Mouse (Mus musculus): ENCODE measurements at regions not wholly inside any gene's neighbourhood (a gene's known extent, or its start where the extent isn't known, plus 50 kb on each side); places are given as distances from the start of the nearest gene placed in this dataset.

GRCm38 (mm10) chr9:83304925-83305324, 136.0 kb downstream of the Lca5 start:
- H3K27ac ChIP-seq (replicated peaks) = peak overlapping the region; percentile 41; the same call in 1 of the 2 replicates
- no peaks in the 10 kb centered on the region for H3K36me3 ChIP-seq
- no peak overlapping the region for H3K4me3 ChIP-seq (replicated peaks)
- no peaks in the 10 kb centered on the region for H3K27me3 ChIP-seq
- H3K9ac ChIP-seq = no peak overlapping the region
- 0 out of 2 replicates have a peak, but pooled peaks have one; percentile 32 for ATAC-seq (ENCODE audit: insufficient number of reproducible peaks, low FRiP score, low TSS enrichment, low read depth)
- 7% methylated on average over 7 of the region's 7 CpGs for WGBS
- peak overlapping the region; percentile 22; the same call in 1 of the 2 replicates for H3K4me2 ChIP-seq (replicated peaks)
- H3K4me1 ChIP-seq = peaks cover 33% of the 10 kb centered on the region
- H3K9me3 ChIP-seq (replicated peaks) = no peaks in the 10 kb centered on the region

- no peaks in the 10 kb centered on the region for H3K9me3 ChIP-seq (replicated peaks)
- H3K27me3 ChIP-seq = no peaks in the 10 kb centered on the region
- no peak overlapping the region for H3K9ac ChIP-seq
- no peak for ATAC-seq (ENCODE audit: insufficient number of reproducible peaks, low FRiP score, low TSS enrichment, low read depth)
- 58% methylated on average over 4 of the region's 4 CpGs for WGBS
- no peak overlapping the region for H3K4me2 ChIP-seq (replicated peaks)
- H3K36me3 ChIP-seq = no peaks in the 10 kb centered on the region
- H3K4me1 ChIP-seq = peaks cover 13% of the 10 kb centered on the region
- H3K27ac ChIP-seq (replicated peaks) = no peak overlapping the region
- H3K4me3 ChIP-seq (replicated peaks) = no peak overlapping the region
Observed at GRCm38 (mm10) chr9:83300500-83300899, 140.4 kb downstream of the Lca5 start.

GRCm38 (mm10) chr9:83300044-83300443, 140.9 kb downstream of the Lca5 start:
- WGBS = 75% methylated on average over 2 of the region's 2 CpGs
- Histone ChIP-seq H3K9ac (no peak overlapping the region), H3K27ac (replicated peaks) (no peak overlapping the region)

GRCm38 (mm10) chr9:83299623-83300022, 141.3 kb downstream of the Lca5 start:
- Histone ChIP-seq H3K36me3 (no peaks in the 10 kb centered on the region), H3K9me3 (replicated peaks) (no peaks in the 10 kb centered on the region), H3K27me3 (no peaks in the 10 kb centered on the region), H3K27ac (replicated peaks) (no peak overlapping the region), H3K9ac (no peak overlapping the region), H3K4me1 (peaks cover 4% of the 10 kb centered on the region), H3K4me2 (replicated peaks) (no peak overlapping the region), H3K4me3 (replicated peaks) (no peak overlapping the region)
- WGBS = 36% methylated on average over 2 of the region's 2 CpGs
- ATAC-seq (ENCODE audit: insufficient number of reproducible peaks, low FRiP score, low TSS enrichment, low read depth) = no peak

More at GRCm38 (mm10) chr9:83300044-83300443, 140.9 kb downstream of the Lca5 start:
- ATAC-seq (ENCODE audit: insufficient number of reproducible peaks, low FRiP score, low TSS enrichment, low read depth) = no peak
- Histone ChIP-seq H3K4me2 (replicated peaks) (no peak overlapping the region), H3K9me3 (replicated peaks) (no peaks in the 10 kb centered on the region), H3K4me3 (replicated peaks) (no peak overlapping the region), H3K4me1 (peaks cover 9% of the 10 kb centered on the region), H3K27me3 (no peaks in the 10 kb centered on the region), H3K36me3 (no peaks in the 10 kb centered on the region)

- Histone ChIP-seq H3K4me1 (no peaks in the 10 kb centered on the region), H3K4me2 (replicated peaks) (no peak overlapping the region), H3K4me3 (replicated peaks) (no peak overlapping the region), H3K27me3 (no peaks in the 10 kb centered on the region), H3K36me3 (no peaks in the 10 kb centered on the region), H3K9me3 (replicated peaks) (no peaks in the 10 kb centered on the region), H3K9ac (no peak overlapping the region), H3K27ac (replicated peaks) (no peak overlapping the region)
- WGBS = 88% methylated on average over 9 of the region's 9 CpGs
- ATAC-seq (ENCODE audit: insufficient number of reproducible peaks, low FRiP score, low TSS enrichment, low read depth) = no peak
Observed at GRCm38 (mm10) chr9:83295453-83295852, 145.5 kb downstream of the Lca5 start.

GRCm38 (mm10) chr9:83294441-83294840, 146.5 kb downstream of the Lca5 start:
- Histone ChIP-seq H3K36me3 (no peaks in the 10 kb centered on the region), H3K4me2 (replicated peaks) (no peak overlapping the region), H3K9ac (no peak overlapping the region), H3K9me3 (replicated peaks) (no peaks in the 10 kb centered on the region), H3K27me3 (no peaks in the 10 kb centered on the region), H3K4me3 (replicated peaks) (no peak overlapping the region), H3K4me1 (no peaks in the 10 kb centered on the region), H3K27ac (replicated peaks) (no peak overlapping the region)
- WGBS = 74% methylated on average over 13 of the region's 13 CpGs
- no peak for ATAC-seq (ENCODE audit: insufficient number of reproducible peaks, low FRiP score, low TSS enrichment, low read depth)

- H3K27ac ChIP-seq (replicated peaks) = no peak overlapping the region
- ATAC-seq (ENCODE audit: insufficient number of reproducible peaks, low FRiP score, low TSS enrichment, low read depth) = peak; percentile 75
- 60% methylated on average over 1 of the region's 1 CpGs for WGBS
Observed at GRCm38 (mm10) chr9:83284097-83284496, 137.6 kb upstream of the Hmgn3 start.

GRCm38 (mm10) chr9:83283662-83284061, 137.2 kb upstream of the Hmgn3 start:
- no peak overlapping the region for H3K27ac ChIP-seq (replicated peaks)
- WGBS = 46% methylated on average over 4 of the region's 4 CpGs

More at GRCm38 (mm10) chr9:83284097-83284496, 137.6 kb upstream of the Hmgn3 start:
- no peaks in the 10 kb centered on the region for H3K27me3 ChIP-seq
- no peak overlapping the region for H3K9ac ChIP-seq
- no peaks in the 10 kb centered on the region for H3K9me3 ChIP-seq (replicated peaks)
- H3K4me2 ChIP-seq (replicated peaks) = no peak overlapping the region
- no peaks in the 10 kb centered on the region for H3K4me1 ChIP-seq
- H3K36me3 ChIP-seq = no peaks in the 10 kb centered on the region
- no peak overlapping the region for H3K4me3 ChIP-seq (replicated peaks)

GRCm38 (mm10) chr9:83283249-83283648, 136.8 kb upstream of the Hmgn3 start:
- no peak overlapping the region for H3K27ac ChIP-seq (replicated peaks)
- ATAC-seq (ENCODE audit: insufficient number of reproducible peaks, low FRiP score, low TSS enrichment, low read depth) = no peak

More at GRCm38 (mm10) chr9:83283662-83284061, 137.2 kb upstream of the Hmgn3 start:
- ATAC-seq (ENCODE audit: insufficient number of reproducible peaks, low FRiP score, low TSS enrichment, low read depth) = peak; percentile 51; the same call in 1 of the 2 replicates
- no peak overlapping the region for H3K4me3 ChIP-seq (replicated peaks)
- no peaks in the 10 kb centered on the region for H3K9me3 ChIP-seq (replicated peaks)
- no peak overlapping the region for H3K9ac ChIP-seq
- H3K36me3 ChIP-seq = no peaks in the 10 kb centered on the region
- no peak overlapping the region for H3K4me2 ChIP-seq (replicated peaks)
- H3K4me1 ChIP-seq = no peaks in the 10 kb centered on the region
- H3K27me3 ChIP-seq = no peaks in the 10 kb centered on the region

GRCm38 (mm10) chr9:83277791-83278190, 131.3 kb upstream of the Hmgn3 start:
- Histone ChIP-seq H3K27me3 (no peaks in the 10 kb centered on the region), H3K4me2 (replicated peaks) (no peak overlapping the region)
- no peak for ATAC-seq (ENCODE audit: insufficient number of reproducible peaks, low FRiP score, low TSS enrichment, low read depth)

More at GRCm38 (mm10) chr9:83283249-83283648, 136.8 kb upstream of the Hmgn3 start:
- H3K4me3 ChIP-seq (replicated peaks) = no peak overlapping the region
- no peak overlapping the region for H3K4me2 ChIP-seq (replicated peaks)
- no peaks in the 10 kb centered on the region for H3K4me1 ChIP-seq
- no peaks in the 10 kb centered on the region for H3K36me3 ChIP-seq
- H3K27me3 ChIP-seq = no peaks in the 10 kb centered on the region
- no peak overlapping the region for H3K9ac ChIP-seq
- no peaks in the 10 kb centered on the region for H3K9me3 ChIP-seq (replicated peaks)
- WGBS = 61% methylated on average over 8 of the region's 8 CpGs

GRCm38 (mm10) chr9:83277356-83277755, 130.9 kb upstream of the Hmgn3 start:
- H3K4me1 ChIP-seq = no peaks in the 10 kb centered on the region
- no peak overlapping the region for H3K9ac ChIP-seq
- H3K27me3 ChIP-seq = no peaks in the 10 kb centered on the region
- WGBS = 82% methylated on average over 5 of the region's 5 CpGs
- no peak overlapping the region for H3K4me2 ChIP-seq (replicated peaks)
- H3K27ac ChIP-seq (replicated peaks) = no peak overlapping the region
- H3K36me3 ChIP-seq = no peaks in the 10 kb centered on the region
- no peaks in the 10 kb centered on the region for H3K9me3 ChIP-seq (replicated peaks)
- no peak overlapping the region for H3K4me3 ChIP-seq (replicated peaks)
- ATAC-seq (ENCODE audit: insufficient number of reproducible peaks, low FRiP score, low TSS enrichment, low read depth) = no peak

More at GRCm38 (mm10) chr9:83277791-83278190, 131.3 kb upstream of the Hmgn3 start:
- no peaks in the 10 kb centered on the region for H3K9me3 ChIP-seq (replicated peaks)
- H3K9ac ChIP-seq = no peak overlapping the region
- 58% methylated on average over 5 of the region's 5 CpGs for WGBS
- H3K27ac ChIP-seq (replicated peaks) = no peak overlapping the region
- H3K36me3 ChIP-seq = no peaks in the 10 kb centered on the region
- no peaks in the 10 kb centered on the region for H3K4me1 ChIP-seq
- H3K4me3 ChIP-seq (replicated peaks) = no peak overlapping the region

- 84% methylated on average over 5 of the region's 5 CpGs for WGBS
- Histone ChIP-seq H3K27me3 (no peaks in the 10 kb centered on the region), H3K9ac (no peak overlapping the region), H3K4me3 (replicated peaks) (no peak overlapping the region), H3K27ac (replicated peaks) (no peak overlapping the region), H3K9me3 (replicated peaks) (no peaks in the 10 kb centered on the region), H3K36me3 (no peaks in the 10 kb centered on the region), H3K4me2 (replicated peaks) (no peak overlapping the region), H3K4me1 (no peaks in the 10 kb centered on the region)
- no peak for ATAC-seq (ENCODE audit: insufficient number of reproducible peaks, low FRiP score, low TSS enrichment, low read depth)
Observed at GRCm38 (mm10) chr9:83276291-83276690, 129.8 kb upstream of the Hmgn3 start.
